Mouse (Mus musculus) heart, adult 2 months (tissue): ENCODE results near the gene Pax3. TPM values are rescaled to one million over a fixed set of nuclear protein-coding genes. Genes with fewer than 3 reads are reported as not detected.

ENCODE experiments used
- DNase-seq, 2 experiments: peaks; one replicate each; pipeline ENCODE4 v3.0.0; 2021
- H3K27ac ChIP-seq: fragments of 200-600 bp; 2 replicates; pipeline ENCODE4 v1.8.1; 2022
- H3K27me3 ChIP-seq: fragments of 200-500 bp; 2 replicates; pipeline ENCODE4 v1.6.1; 2012; ENCODE audit warnings: mild to moderate bottlenecking, low read length, inconsistent platforms, mixed read lengths; ENCODE audit not compliant: control insufficient read depth, insufficient read depth
- H3K36me3 ChIP-seq: fragments of 200-500 bp; 2 replicates; pipeline ENCODE4 v1.6.1; 2012; ENCODE audit warnings: low read length, inconsistent platforms; ENCODE audit not compliant: control insufficient read depth, insufficient read depth
- H3K4me1 ChIP-seq: fragments of 200-500 bp; 2 replicates; pipeline ENCODE4 v1.6.1; 2011; ENCODE audit warnings: low read length; ENCODE audit not compliant: control insufficient read depth, insufficient read depth
- H3K4me3 ChIP-seq: fragments of 200-600 bp; 2 replicates; pipeline ENCODE4 v1.8.1; 2022
- H3K79me2 ChIP-seq: fragments of 200-500 bp; replicated peaks from 2 replicates; pipeline ENCODE4 v1.6.1; 2012; ENCODE audit warnings: mild to moderate bottlenecking, inconsistent platforms, low read length, moderate library complexity, mixed read lengths; ENCODE audit not compliant: control insufficient read depth, insufficient read depth
- H3K9ac ChIP-seq: fragments of 200-500 bp; 2 replicates; pipeline ENCODE4 v1.6.1; 2012; ENCODE audit warnings: low read depth, mild to moderate bottlenecking, control low read depth, inconsistent platforms, low read length, mixed read lengths
- CTCF ChIP-seq: fragments of 200-600 bp; IDR thresholded peaks from 2 replicates; pipeline ENCODE4 v1.8.1; 2022; ENCODE audit warnings: antibody characterized with exemption, mild to moderate bottlenecking, moderate library complexity
- EP300 ChIP-seq: fragments of 200-500 bp; IDR thresholded peaks from 2 replicates; pipeline ENCODE4 v1.6.1; 2011; ENCODE audit warnings: low read depth, low read length, control low read depth; ENCODE audit not compliant: insufficient read depth
- POLR2A ChIP-seq: fragments of 200-500 bp; IDR thresholded peaks from 2 replicates; pipeline ENCODE4 v1.6.1; 2011; ENCODE audit warnings: mild to moderate bottlenecking, low read depth, low read length, control low read depth; ENCODE audit not compliant: insufficient read depth
- WGBS: fragments of 180-500 bp; shearing (Covaris S2); methylation state at CpG from one replicate; pipeline ENCODE4 v1.1.7; 2018; 5-methylcytosine and 5-hydroxymethylcytosine counted together
- intact Hi-C: fragments of 180-260 bp; cut with DNase I; formaldehyde crosslinking; loops from one replicate; pipeline ENCODE4 v1.15.1; 2025
- polyA plus RNA-seq: library from polyadenylated mRNA; depleted of rRNA; stranded (reverse); fragments of >200 nt; gene quantifications from 2 replicates; pipeline ENCODE4 v1.2.3, GENCODE M21; 2012
- total RNA-seq, 2 experiments: library from RNA; stranded (reverse); gene quantifications; 2 replicates each; pipeline ENCODE4 v1.2.3; 2021

Gene Pax3
- total and polyA plus RNA-seq, 3 experiments, result 0.08 TPM; not detected in 2

DNA sequence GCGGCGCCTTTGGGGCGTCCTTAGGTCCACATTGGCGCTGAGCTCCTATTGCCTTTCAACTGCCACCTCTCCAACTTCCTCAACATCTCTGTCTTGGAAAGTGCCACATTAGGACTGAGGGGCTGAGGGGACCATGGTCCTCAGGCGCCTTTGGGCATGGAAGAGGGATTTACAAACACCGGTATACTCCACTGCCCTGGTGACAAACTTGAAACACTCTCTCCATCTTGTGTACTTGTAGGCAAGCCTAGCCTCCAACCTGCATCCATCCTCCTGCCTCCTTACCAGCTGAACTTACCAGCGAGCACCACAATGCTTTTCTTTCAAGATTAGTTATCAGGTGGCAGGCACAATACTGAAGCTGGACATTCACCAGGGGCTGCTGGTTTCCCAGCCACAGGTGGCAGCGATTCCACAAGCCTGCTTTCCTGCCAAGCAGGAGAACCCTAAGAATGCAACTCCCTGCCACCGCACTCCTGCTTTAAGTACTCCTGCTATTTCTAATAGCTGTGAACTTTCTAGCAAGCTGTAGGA is 11.4 kb upstream of the Pax3 start:
- Histone ChIP-seq H3K4me1 (peaks cover under 1% of the 10 kb centered on the region), H3K27ac (no peak overlapping the region), H3K9ac (no peak overlapping the region), H3K36me3 (no peaks in the 10 kb centered on the region), H3K27me3 (peaks cover 24% of the 10 kb centered on the region), H3K4me3 (no peak overlapping the region), H3K79me2 (no peaks in the 10 kb centered on the region)
- 7% methylated on average over 9 of the region's 9 CpGs for WGBS
- intact Hi-C loops, result no loop called here
- no peak for DNase-seq
- TF ChIP-seq EP300, result no peak
- no peak for TF ChIP-seq CTCF
- TF ChIP-seq POLR2A, result no peak

GRCm38 (mm10) chr1:78204341-78204740 is 7.4 kb upstream of the Pax3 start:
- Histone ChIP-seq H3K9ac (no peak overlapping the region), H3K27me3 (peaks cover 42% of the 10 kb centered on the region), H3K36me3 (no peaks in the 10 kb centered on the region), H3K4me3 (no peak overlapping the region), H3K4me1 (peaks cover 1% of the 10 kb centered on the region), H3K27ac (no peak overlapping the region), H3K79me2 (no peaks in the 10 kb centered on the region)
- 31% methylated on average over 4 of the region's 4 CpGs for WGBS
- no peak for DNase-seq
- intact Hi-C loops, result no loop called here
- no peak for TF ChIP-seq CTCF
- no peak for TF ChIP-seq EP300
- TF ChIP-seq POLR2A, result no peak

GRCm38 (mm10) chr1:78203622-78204211 is 6.8 kb upstream of the Pax3 start:
- Histone ChIP-seq H3K27me3 (peaks cover 43% of the 10 kb centered on the region), H3K4me3 (peak overlapping the region; percentile 49), H3K79me2 (no peaks in the 10 kb centered on the region), H3K27ac (no peak overlapping the region), H3K4me1 (peaks cover 1% of the 10 kb centered on the region), H3K9ac (no peak overlapping the region), H3K36me3 (no peaks in the 10 kb centered on the region)
- WGBS, result under 1% methylated on average over 33 of the region's 33 CpGs
- intact Hi-C loops, result no loop called here
- TF ChIP-seq POLR2A (no peak), CTCF (no peak), EP300 (no peak)
- DNase-seq, result peak in 1 of 2 experiments; percentile 13

- peaks cover 39% of the 10 kb centered on the region for H3K27me3 ChIP-seq
- no peaks in the 10 kb centered on the region for H3K79me2 ChIP-seq
- no peaks in the 10 kb centered on the region for H3K36me3 ChIP-seq
- peaks cover 1% of the 10 kb centered on the region for H3K4me1 ChIP-seq
- intact Hi-C loops, result no loop called here
- no peak for TF ChIP-seq CTCF
- TF ChIP-seq EP300, result no peak
- no peak for TF ChIP-seq POLR2A
- WGBS, result 4% methylated on average over 14 of the region's 14 CpGs
- H3K4me3 ChIP-seq, result no peak overlapping the region; the same call in 1 of the 2 replicates
- H3K9ac ChIP-seq, result no peak overlapping the region
- no peak for DNase-seq
- no peak overlapping the region for H3K27ac ChIP-seq
These were observed 6.2 kb upstream of the Pax3 start for GRCm38 (mm10) chr1:78203086-78203614.

GRCm38 (mm10) chr1:78202466-78203085 is 5.6 kb upstream of the Pax3 start:
- Histone ChIP-seq H3K4me1 (peaks cover 1% of the 10 kb centered on the region), H3K36me3 (no peaks in the 10 kb centered on the region), H3K9ac (no peak overlapping the region), H3K27ac (no peak overlapping the region), H3K79me2 (no peaks in the 10 kb centered on the region), H3K27me3 (peaks cover 39% of the 10 kb centered on the region), H3K4me3 (no peak overlapping the region)
- DNase-seq, result no peak
- no peak for TF ChIP-seq CTCF
- no peak for TF ChIP-seq EP300
- TF ChIP-seq POLR2A, result no peak
- 5% methylated on average over 23 of the region's 23 CpGs for WGBS
- intact Hi-C loops, result no loop called here
